Comparison of ENCODE assay signal across 23 mouse cellular contexts in the genomic region with DNA sequence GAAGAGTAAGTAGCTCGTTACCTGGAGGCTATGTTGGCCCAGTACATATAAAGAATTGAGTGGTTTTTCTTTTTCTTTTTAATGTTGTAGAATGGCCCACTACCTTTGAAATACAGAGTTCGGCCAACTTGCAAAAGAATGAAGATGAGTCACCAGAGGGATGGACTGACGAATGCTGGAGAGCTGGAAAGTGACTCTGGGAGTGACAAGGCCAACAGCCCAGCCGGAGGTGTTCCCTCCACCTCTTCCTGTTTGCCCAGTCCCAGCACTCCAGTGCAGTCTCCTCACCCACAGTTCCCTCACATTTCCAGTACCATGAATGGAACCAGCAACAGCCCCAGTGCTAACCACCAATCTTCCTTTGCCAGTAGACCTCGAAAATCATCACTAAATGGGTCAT. TPM values are rescaled to one million over a fixed set of nuclear protein-coding genes. Genes with fewer than 3 reads are reported as not detected.
DNase-seq lines count a peak whose midpoint lies in the region; ATAC-seq lines count a peak whose summit lies in the region.
"Had no signal": no experiment of that assay in that cellular context is flagged by ENCODE, and none has a peak within 500 bp of the region (broad histone marks: within the 10 kb centered on the region; RNA-seq: fewer than 3 reads in every experiment).

No protein-coding gene starts in this region.

- no peaks in the 10 kb centered on the region for H3K9me3 ChIP-seq in heart, embryonic 11.5 days (replicated peaks; ENCODE audit: control insufficient read depth, low read length)
- H3K9me3 ChIP-seq: embryonic facial prominence, embryonic 13.5 days; embryonic facial prominence, embryonic 15.5 days; forebrain, embryonic 10.5 days; forebrain, embryonic 12.5 days had no signal

- no peak for ATAC-seq in heart, embryonic 11.5 days (replicated peaks; ENCODE audit: insufficient number of reproducible peaks, low FRiP score, low TSS enrichment)
- ATAC-seq: CD4-positive, CD25-positive, alpha-beta regulatory T cell, adult 4 months; forebrain, embryonic 14.5 days; forebrain, embryonic 16.5 days had no signal

- H3K4me3 ChIP-seq in heart, embryonic 11.5 days (ENCODE audit: low read depth, low read length) = no peak overlapping the region
- H3K4me3 ChIP-seq: embryonic facial prominence, embryonic 13.5 days; embryonic facial prominence, embryonic 15.5 days; erythroblast, embryonic 14.5 days; forebrain, embryonic 10.5 days; forebrain, embryonic 12.5 days had no signal

- H3K4me2 ChIP-seq in heart, embryonic 11.5 days = no peak overlapping the region
- H3K4me2 ChIP-seq: embryonic facial prominence, embryonic 13.5 days; embryonic facial prominence, embryonic 15.5 days; forebrain, embryonic 12.5 days had no signal

- no peak overlapping the region for H3K9ac ChIP-seq in heart, embryonic 11.5 days (ENCODE audit: low read depth, low read length)
- H3K9ac ChIP-seq: embryonic facial prominence, embryonic 13.5 days; embryonic facial prominence, embryonic 15.5 days; forebrain, embryonic 12.5 days had no signal

- no peak overlapping the region for H3K27ac ChIP-seq in heart, embryonic 11.5 days (ENCODE audit: low read depth, low read length)
- H3K27ac ChIP-seq: embryonic facial prominence, embryonic 13.5 days; embryonic facial prominence, embryonic 15.5 days; forebrain, embryonic 10.5 days; forebrain, embryonic 12.5 days had no signal

- no peaks in the 10 kb centered on the region for H3K36me3 ChIP-seq in heart, embryonic 11.5 days (ENCODE audit: control insufficient read depth, insufficient read depth, low read length)

- peaks cover 12% of the 10 kb centered on the region for H3K4me1 ChIP-seq in heart, embryonic 11.5 days (ENCODE audit: control insufficient read depth, insufficient read depth, low read length)

- peaks cover 59% of the 10 kb centered on the region for H3K27me3 ChIP-seq in heart, embryonic 11.5 days (ENCODE audit: control insufficient read depth, insufficient read depth, low read length)

- peak; percentile 66 for DNase-seq in heart, adult 11 months
- DNase-seq in 3134 (ENCODE audit: extremely low read depth, insufficient read length, low spot score) (peak; percentile 21), ES-CJ7 (ENCODE audit: low read depth, low spot score) (peak; percentile 42)
- no peak for DNase-seq in yolk sac, embryonic 10.5 days (ENCODE audit: low spot score)
- DNase-seq: adrenal gland, adult 8-10 months; adrenal gland, postnatal 14 days; B cell, adult 2 months; cerebellum, adult 11 months; cerebellum, adult 18-20 months; cerebellum, adult 8-10 months; cerebellum, adult 9-11 months; cerebellum, postnatal 14 days; cerebellum, postnatal 36 days; embryo, embryonic 11 days had no signal

- WGBS in heart, embryonic 11.5 days (ENCODE audit: insufficient replicate concordance) = 54% methylated on average over 5 of the region's 5 CpGs

RNA-seq across cellular contexts. Expression of gene Bmi1, which starts 7.2 kb away (rescaled TPM):
- polyA plus RNA-seq in heart, embryonic 11.5 days (2014; fragmentation: Nextera tagmentation; extraction: Ambion mirVana) = 11.6 and 12.0 TPM in 2 replicates

RNA-seq across cellular contexts. Expression of gene Spag6, which starts 9.8 kb away (rescaled TPM):
- polyA plus RNA-seq in heart, embryonic 11.5 days (2014; fragmentation: Nextera tagmentation; extraction: Ambion mirVana) = not detected in 2 replicates
- polyA plus RNA-seq: CD4-positive, CD25-positive, alpha-beta regulatory T cell, adult 4 months; embryonic facial prominence, embryonic 15.5 days; erythroblast, embryonic 14.5 days; forebrain, embryonic 10.5 days; forebrain, embryonic 16.5 days had no signal

RNA-seq across cellular contexts. Expression of gene Commd3, which starts 11.9 kb away (rescaled TPM):
- 118 and 135 TPM in 2 replicates for polyA plus RNA-seq in heart, embryonic 11.5 days (2014; fragmentation: Nextera tagmentation; extraction: Ambion mirVana)
